Mouse (Mus musculus): ENCODE measurements around the gene Snrpc.

GRCm38 (mm10) chr17:27811980-27812379, 26.0 kb upstream of the Snrpc start:
- TF ChIP-seq CTCF (IDR thresholded peaks at IDR 0.05; ENCODE audit: low read depth), result no peak
- TF ChIP-seq EP300 (IDR thresholded peaks at IDR 0.05; ENCODE audit: low read depth), result no peak
